ENCODE assay signal across 8 mouse cellular contexts in the genomic region with DNA sequence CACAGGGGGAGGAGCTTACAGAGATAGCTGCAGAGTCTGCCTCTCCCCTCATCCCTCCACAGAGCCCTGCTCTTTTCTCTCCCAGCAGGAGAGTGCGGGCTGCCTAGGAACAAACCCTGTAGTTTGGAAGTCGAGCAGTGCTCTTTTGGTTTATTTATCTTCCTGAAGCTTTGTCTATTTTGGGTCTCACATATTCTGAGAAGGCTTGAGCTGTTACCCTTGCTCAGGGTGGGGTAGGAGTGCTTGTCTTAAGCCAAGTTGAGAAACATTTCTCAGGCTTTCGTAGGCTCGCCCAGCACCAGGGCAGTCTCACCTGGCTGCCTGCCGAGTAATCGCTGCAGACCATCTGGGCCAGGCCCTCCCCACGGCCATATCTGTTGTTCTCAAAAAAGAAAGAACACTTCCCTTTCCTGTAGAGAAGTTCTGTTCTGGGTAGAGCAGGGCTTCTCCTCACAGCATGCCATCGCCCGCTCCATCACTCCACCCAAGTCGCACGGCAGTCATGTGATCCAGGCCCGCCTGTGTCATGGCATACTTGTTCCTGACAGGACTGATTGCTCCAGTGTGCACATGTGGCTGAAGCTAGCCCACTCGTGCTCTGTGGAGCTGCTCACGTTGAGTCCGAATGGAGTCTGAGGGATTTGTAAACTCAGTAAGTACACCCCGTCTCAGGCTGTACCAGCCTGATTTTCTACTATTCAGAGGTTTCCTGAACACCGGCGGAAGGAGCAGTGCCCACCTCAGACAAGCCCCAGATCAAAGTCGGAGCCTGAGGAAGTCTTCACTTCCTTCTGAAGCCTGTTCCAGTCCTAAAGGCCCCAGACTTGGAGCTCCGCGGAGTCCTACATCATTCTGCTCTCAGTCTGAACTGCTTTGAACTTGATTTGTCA. TPM values are rescaled to one million over a fixed set of nuclear protein-coding genes. Genes with fewer than 3 reads are reported as not detected.
DNase-seq lines count a peak whose midpoint lies in the region; ATAC-seq lines count a peak whose summit lies in the region.

No protein-coding gene starts in this region.

- peaks cover 16% of the 10 kb centered on the region for H3K4me1 ChIP-seq in forebrain, embryonic 10.5 days
- H3K4me1 ChIP-seq in forebrain, embryonic 12.5 days, result peaks cover 2% of the 10 kb centered on the region
- peaks cover 4% of the 10 kb centered on the region; the same call in 1 of the 2 replicates for H3K4me1 ChIP-seq in intestine, embryonic 15.5 days (replicated peaks)
- H3K4me1 ChIP-seq in limb, embryonic 13.5 days, result peaks cover 9% of the 10 kb centered on the region; the same call in 1 of the 2 replicates
- H3K4me1 ChIP-seq in midbrain, embryonic 15.5 days, result no peaks in the 10 kb centered on the region
- no peaks in the 10 kb centered on the region for H3K4me1 ChIP-seq in stomach, embryonic 14.5 days (ENCODE audit: control insufficient read depth, insufficient read depth, low read length)

- WGBS in forebrain, embryonic 10.5 days, result 69% methylated on average over 21 of the region's 21 CpGs
- 72% methylated on average over 21 of the region's 21 CpGs for WGBS in forebrain, embryonic 12.5 days
- 54% methylated on average over 21 of the region's 21 CpGs for WGBS in intestine, embryonic 15.5 days
- 51% methylated on average over 21 of the region's 21 CpGs for WGBS in limb, embryonic 13.5 days
- 66% methylated on average over 21 of the region's 21 CpGs for WGBS in midbrain, embryonic 15.5 days
- 40% methylated on average over 21 of the region's 21 CpGs for WGBS in stomach, embryonic 14.5 days

- no peak overlapping the region for H3K4me2 ChIP-seq in forebrain, embryonic 12.5 days
- peak overlapping the region; percentile 17; the same call in 1 of the 2 replicates for H3K4me2 ChIP-seq in intestine, embryonic 15.5 days (replicated peaks)
- peak overlapping the region; percentile 41 for H3K4me2 ChIP-seq in limb, embryonic 13.5 days (replicated peaks)
- H3K4me2 ChIP-seq in midbrain, embryonic 15.5 days, result no peak overlapping the region
- H3K4me2 ChIP-seq in stomach, embryonic 14.5 days (replicated peaks; ENCODE audit: low read depth, low read length), result peak overlapping the region; percentile 27; the same call in 1 of the 2 replicates

- H3K36me3 ChIP-seq in forebrain, embryonic 10.5 days (replicated peaks), result no peaks in the 10 kb centered on the region
- H3K36me3 ChIP-seq in forebrain, embryonic 12.5 days (replicated peaks), result no peaks in the 10 kb centered on the region
- no peaks in the 10 kb centered on the region for H3K36me3 ChIP-seq in intestine, embryonic 15.5 days
- no peaks in the 10 kb centered on the region for H3K36me3 ChIP-seq in limb, embryonic 13.5 days
- no peaks in the 10 kb centered on the region for H3K36me3 ChIP-seq in midbrain, embryonic 15.5 days (replicated peaks)
- no peaks in the 10 kb centered on the region for H3K36me3 ChIP-seq in stomach, embryonic 14.5 days (ENCODE audit: control insufficient read depth, insufficient read depth, low read length)

- no peak overlapping the region for H3K4me3 ChIP-seq in forebrain, embryonic 10.5 days
- H3K4me3 ChIP-seq in forebrain, embryonic 12.5 days (replicated peaks), result no peak overlapping the region
- no peak overlapping the region for H3K4me3 ChIP-seq in intestine, embryonic 15.5 days (replicated peaks)
- peak overlapping the region; percentile 2; the same call in 1 of the 2 replicates for H3K4me3 ChIP-seq in limb, embryonic 13.5 days
- no peak overlapping the region for H3K4me3 ChIP-seq in midbrain, embryonic 15.5 days
- H3K4me3 ChIP-seq in stomach, embryonic 14.5 days (ENCODE audit: low read depth, low read length), result no peak overlapping the region

- H3K27ac ChIP-seq in forebrain, embryonic 10.5 days, result peak overlapping the region; percentile 27; the same call in 1 of the 2 replicates
- no peak overlapping the region for H3K27ac ChIP-seq in forebrain, embryonic 12.5 days
- H3K27ac ChIP-seq in intestine, embryonic 15.5 days, result no peak overlapping the region
- no peak overlapping the region for H3K27ac ChIP-seq in limb, embryonic 13.5 days
- H3K27ac ChIP-seq in midbrain, embryonic 15.5 days, result no peak overlapping the region; the same call in 1 of the 2 replicates
- no peak overlapping the region for H3K27ac ChIP-seq in stomach, embryonic 14.5 days (ENCODE audit: low read length)

- H3K9ac ChIP-seq in forebrain, embryonic 12.5 days, result no peak overlapping the region
- no peak overlapping the region for H3K9ac ChIP-seq in intestine, embryonic 15.5 days
- H3K9ac ChIP-seq in limb, embryonic 13.5 days, result no peak overlapping the region
- no peak overlapping the region for H3K9ac ChIP-seq in midbrain, embryonic 15.5 days
- no peak overlapping the region for H3K9ac ChIP-seq in stomach, embryonic 14.5 days (replicated peaks; ENCODE audit: low read depth, low read length)

- no peak for DNase-seq in forebrain, embryonic 10.5 days (ENCODE audit: extremely low spot score, low spot score)

- ATAC-seq in forebrain, embryonic 12.5 days (ENCODE audit: low FRiP score), result no peak
- ATAC-seq in cerebellum, adult (ENCODE audit: insufficient number of reproducible peaks, low FRiP score, low TSS enrichment), result peak; percentile 83
- ATAC-seq in granulocyte monocyte progenitor cell, adult 5-6 weeks (replicated peaks; ENCODE audit: poor library complexity, severe bottlenecking), result peak; percentile 72
- ATAC-seq in intestine, embryonic 15.5 days, result peak; percentile 41; the same call in 1 of the 2 replicates
- peak; percentile 44; the same call in 1 of the 2 replicates for ATAC-seq in limb, embryonic 13.5 days (ENCODE audit: low FRiP score, low read depth)
- peak; percentile 74 for ATAC-seq in midbrain, embryonic 15.5 days (replicated peaks)
- ATAC-seq in stomach, embryonic 14.5 days (ENCODE audit: insufficient number of reproducible peaks, insufficient read depth, low FRiP score, low read depth), result peak; percentile 62; the same call in 1 of the 2 replicates

- no peaks in the 10 kb centered on the region; the same call in 1 of the 2 replicates for H3K27me3 ChIP-seq in forebrain, embryonic 10.5 days (ENCODE audit: poor library complexity, severe bottlenecking)
- no peaks in the 10 kb centered on the region for H3K27me3 ChIP-seq in forebrain, embryonic 12.5 days
- H3K27me3 ChIP-seq in intestine, embryonic 15.5 days (replicated peaks), result no peaks in the 10 kb centered on the region
- 0 out of 2 replicates have a peak, but pooled peaks cover 3% of the 10 kb centered on the region for H3K27me3 ChIP-seq in limb, embryonic 13.5 days
- H3K27me3 ChIP-seq in midbrain, embryonic 15.5 days (replicated peaks), result no peaks in the 10 kb centered on the region
- H3K27me3 ChIP-seq in stomach, embryonic 14.5 days (ENCODE audit: control insufficient read depth, insufficient read depth, low read length), result no peaks in the 10 kb centered on the region

- no peaks in the 10 kb centered on the region for H3K9me3 ChIP-seq in forebrain, embryonic 10.5 days
- no peaks in the 10 kb centered on the region for H3K9me3 ChIP-seq in forebrain, embryonic 12.5 days
- H3K9me3 ChIP-seq in intestine, embryonic 15.5 days, result no peaks in the 10 kb centered on the region
- H3K9me3 ChIP-seq in limb, embryonic 13.5 days, result no peaks in the 10 kb centered on the region
- H3K9me3 ChIP-seq in midbrain, embryonic 15.5 days, result no peaks in the 10 kb centered on the region
- no peaks in the 10 kb centered on the region for H3K9me3 ChIP-seq in stomach, embryonic 14.5 days (ENCODE audit: control insufficient read depth, low read depth, low read length)

RNA-seq across cellular contexts. Expression of gene Ropn1l, which starts 35.5 kb away (rescaled TPM):
- 3.3 and 4.3 TPM in 2 replicates for polyA plus RNA-seq in forebrain, embryonic 10.5 days (2016; fragmentation: Nextera tagmentation; extraction: Ambion mirVana)
- polyA plus RNA-seq in forebrain, embryonic 12.5 days (2016; fragmentation: Nextera tagmentation; extraction: Ambion mirVana), result 2.1 and 2.3 TPM in 2 replicates
- 1.9 and 6.3 TPM in 2 replicates for total RNA-seq in granulocyte monocyte progenitor cell, adult 5-6 weeks (2014; fragmentation: Nextera tagmentation)
- not detected in 2 replicates for total RNA-seq in granulocyte monocyte progenitor cell, adult 5-6 weeks (2017)
- 2.0 and 2.3 TPM in 2 replicates for polyA plus RNA-seq in intestine, embryonic 15.5 days (2015; fragmentation: Nextera tagmentation; extraction: Ambion mirVana)
- 1.4 and 1.7 TPM in 2 replicates for polyA plus RNA-seq in limb, embryonic 13.5 days (2015; fragmentation: Nextera tagmentation; extraction: Ambion mirVana)
- polyA plus RNA-seq in midbrain, embryonic 15.5 days (2015; fragmentation: Nextera tagmentation; extraction: Ambion mirVana), result 1.6 and 1.9 TPM in 2 replicates
- 1.4 and 2.3 TPM in 2 replicates for polyA plus RNA-seq in stomach, embryonic 14.5 days (2014; fragmentation: Nextera tagmentation; extraction: Ambion mirVana)

RNA-seq across cellular contexts. Expression of gene Ankrd33b, which starts 50.5 kb away (rescaled TPM):
- polyA plus RNA-seq in forebrain, embryonic 10.5 days (2016; fragmentation: Nextera tagmentation; extraction: Ambion mirVana), result 0.30 and 0.50 TPM in 2 replicates
- 0.60 and 0.70 TPM in 2 replicates for polyA plus RNA-seq in forebrain, embryonic 12.5 days (2016; fragmentation: Nextera tagmentation; extraction: Ambion mirVana)
- 0.11 TPM in 1 of 2 replicates, not detected in the other for total RNA-seq in granulocyte monocyte progenitor cell, adult 5-6 weeks (2014; fragmentation: Nextera tagmentation)
- 0.10 TPM in 1 of 2 replicates, not detected in the other for total RNA-seq in granulocyte monocyte progenitor cell, adult 5-6 weeks (2017)
- polyA plus RNA-seq in intestine, embryonic 15.5 days (2015; fragmentation: Nextera tagmentation; extraction: Ambion mirVana), result 0.34 and 0.43 TPM in 2 replicates
- 0.43 and 0.50 TPM in 2 replicates for polyA plus RNA-seq in limb, embryonic 13.5 days (2015; fragmentation: Nextera tagmentation; extraction: Ambion mirVana)
- 0.65 and 1.1 TPM in 2 replicates for polyA plus RNA-seq in midbrain, embryonic 15.5 days (2015; fragmentation: Nextera tagmentation; extraction: Ambion mirVana)
- 0.28 and 0.58 TPM in 2 replicates for polyA plus RNA-seq in stomach, embryonic 14.5 days (2014; fragmentation: Nextera tagmentation; extraction: Ambion mirVana)

Comparison
In these comparisons a context has a peak if more than half of its experiments do, and no peak if none do; other contexts are left out.
1. H3K4me2 ChIP-seq: peak in intestine, embryonic 15.5 days (single experiment), limb, embryonic 13.5 days (single experiment) and stomach, embryonic 14.5 days (single experiment); none in forebrain, embryonic 12.5 days (single experiment) and midbrain, embryonic 15.5 days (single experiment).